Mouse (Mus musculus) intestine, embryonic 15.5 days (tissue): ENCODE measurements around the gene Asah2. TPM values are rescaled to one million over a fixed set of nuclear protein-coding genes. Genes with fewer than 3 reads are reported as not detected.
A peak's percentile ranks its signal among the peaks of the same experiment; 100 is the strongest.
"Not testable (repeated sequence)": the region's sequence is repeated elsewhere in the genome, so short reads cannot be mapped to it uniquely, and the experiment has no call there.

ENCODE experiments used
- ATAC-seq: fragments of 200-750 bp; cut with Nextera tagmentation; 2 replicates; pipeline ENCODE4 v1.8.0; 2017; ENCODE audit warnings: moderate TSS enrichment, moderate library complexity
- H3K27ac ChIP-seq: fragments of 300-500 bp; sonication (generic); 2 replicates; pipeline ENCODE4 v1.5.1; 2015; ENCODE audit warnings: mild to moderate bottlenecking, inconsistent platforms
- H3K27me3 ChIP-seq: fragments of 300-500 bp; sonication (generic); replicated peaks from 2 replicates; pipeline ENCODE4 v1.6.1; 2015; ENCODE audit warnings: inconsistent platforms
- H3K36me3 ChIP-seq: fragments of 300-500 bp; sonication (generic); 2 replicates; pipeline ENCODE4 v1.6.1; 2015; ENCODE audit warnings: inconsistent platforms
- H3K4me1 ChIP-seq: fragments of 300-500 bp; sonication (generic); replicated peaks from 2 replicates; pipeline ENCODE4 v1.6.1; 2015; ENCODE audit warnings: inconsistent platforms
- H3K4me2 ChIP-seq: fragments of 300-500 bp; sonication (generic); replicated peaks from 2 replicates; pipeline ENCODE4 v1.6.1; 2015; ENCODE audit warnings: mild to moderate bottlenecking, inconsistent platforms
- H3K4me3 ChIP-seq: fragments of 300-500 bp; sonication (generic); replicated peaks from 2 replicates; pipeline ENCODE4 v1.5.1; 2015; ENCODE audit warnings: inconsistent platforms
- H3K9ac ChIP-seq: fragments of 300-500 bp; sonication (generic); 2 replicates; pipeline ENCODE4 v1.6.1; 2015; ENCODE audit warnings: inconsistent platforms
- H3K9me3 ChIP-seq: fragments of 300-500 bp; sonication (generic); 2 replicates; pipeline ENCODE4 v1.6.1; 2016; ENCODE audit warnings: inconsistent platforms
- WGBS: fragments of 180-500 bp; shearing (Covaris S2); methylation state at CpG from one replicate; pipeline ENCODE4 v1.1.7; 2015; 5-methylcytosine and 5-hydroxymethylcytosine counted together
- polyA plus RNA-seq: library from polyadenylated mRNA; unstranded; fragments of >200 nt; fragmentation: Nextera tagmentation; extraction: Ambion mirVana; gene quantifications from 2 replicates; pipeline ENCODE4 v1.2.1, GENCODE M21; 2015

The Asah2 gene
- 2.8 and 3.4 TPM in 2 replicates for polyA plus RNA-seq

GRCm38 (mm10) chr19:32107771-32108306, at the start of gene Asah2:
Asah2 (minus strand) TSS chr19:32108211.
- Histone ChIP-seq H3K9ac (peak within 1 kb of the TSS; percentile 91), H3K4me3 (peak within 1 kb of the TSS; percentile 71), H3K4me1 (peaks cover 4% of the 10 kb centered on the region; the same call in 1 of the 2 replicates), H3K9me3 (no peaks in the 10 kb centered on the region), H3K27ac (peak within 1 kb of the TSS; percentile 99), H3K27me3 (no peaks in the 10 kb centered on the region), H3K4me2 (peak within 1 kb of the TSS; percentile 63), H3K36me3 (no peaks in the 10 kb centered on the region)
- under 1% methylated on average over 26 of the region's 28 CpGs for WGBS
- ATAC-seq: peak; percentile 97

GRCm38 (mm10) chr19:32157045-32157444, 49.0 kb upstream of the Asah2 start:
- H3K36me3 ChIP-seq: no peaks in the 10 kb centered on the region
- H3K4me1 ChIP-seq: no peaks in the 10 kb centered on the region
- no peak overlapping the region for H3K27ac ChIP-seq
- no peaks in the 10 kb centered on the region for H3K27me3 ChIP-seq
- H3K9me3 ChIP-seq: no peaks in the 10 kb centered on the region
- no peak overlapping the region for H3K9ac ChIP-seq
- no peak overlapping the region for H3K4me2 ChIP-seq
- no peak overlapping the region for H3K4me3 ChIP-seq
- peak; percentile 91 for ATAC-seq
- WGBS: 81% methylated on average over 6 of the region's 6 CpGs

GRCm38 (mm10) chr19:32152529-32152928, 44.5 kb upstream of the Asah2 start:
- 73% methylated on average over 6 of the region's 6 CpGs for WGBS
- H3K4me1 ChIP-seq: no peaks in the 10 kb centered on the region
- H3K9me3 ChIP-seq: no peaks in the 10 kb centered on the region
- H3K27ac ChIP-seq: no peak overlapping the region
- H3K4me2 ChIP-seq: no peak overlapping the region
- no peak overlapping the region for H3K9ac ChIP-seq
- no peak overlapping the region for H3K4me3 ChIP-seq
- H3K36me3 ChIP-seq: no peaks in the 10 kb centered on the region
- ATAC-seq: no peak
- no peaks in the 10 kb centered on the region for H3K27me3 ChIP-seq

GRCm38 (mm10) chr19:32148710-32149109, 40.7 kb upstream of the Asah2 start:
- Histone ChIP-seq H3K9ac (no peak overlapping the region), H3K4me3 (no peak overlapping the region), H3K4me1 (no peaks in the 10 kb centered on the region), H3K27me3 (no peaks in the 10 kb centered on the region), H3K4me2 (no peak overlapping the region), H3K27ac (no peak overlapping the region), H3K9me3 (no peaks in the 10 kb centered on the region), H3K36me3 (no peaks in the 10 kb centered on the region)
- ATAC-seq: no peak
- WGBS: 69% methylated on average over 5 of the region's 5 CpGs

GRCm38 (mm10) chr19:32142383-32142782, 34.4 kb upstream of the Asah2 start:
- Histone ChIP-seq H3K36me3 (no peaks in the 10 kb centered on the region), H3K9ac (no peak overlapping the region), H3K27ac (no peak overlapping the region), H3K9me3 (no peaks in the 10 kb centered on the region), H3K4me3 (no peak overlapping the region), H3K4me2 (no peak overlapping the region), H3K27me3 (no peaks in the 10 kb centered on the region), H3K4me1 (no peaks in the 10 kb centered on the region)
- WGBS: 86% methylated on average over 6 of the region's 6 CpGs
- ATAC-seq: no peak

GRCm38 (mm10) chr19:32138361-32139088, 30.5 kb upstream of the Asah2 start:
- Histone ChIP-seq H3K9me3 (no peaks in the 10 kb centered on the region), H3K4me3 (no peak overlapping the region), H3K4me1 (0 out of 2 replicates have a peak, but pooled peaks cover 3% of the 10 kb centered on the region), H3K4me2 (no peak overlapping the region), H3K36me3 (no peaks in the 10 kb centered on the region), H3K27me3 (no peaks in the 10 kb centered on the region), H3K27ac (no peak overlapping the region), H3K9ac (no peak overlapping the region)
- peak; percentile 46; the same call in 1 of the 2 replicates for ATAC-seq
- 75% methylated on average over 14 of the region's 14 CpGs for WGBS

GRCm38 (mm10) chr19:32137904-32138303, 29.9 kb upstream of the Asah2 start:
- Histone ChIP-seq H3K36me3 (no peaks in the 10 kb centered on the region), H3K4me3 (no peak overlapping the region), H3K9me3 (no peaks in the 10 kb centered on the region), H3K4me1 (0 out of 2 replicates have a peak, but pooled peaks cover 3% of the 10 kb centered on the region), H3K27me3 (no peaks in the 10 kb centered on the region), H3K9ac (no peak overlapping the region), H3K27ac (no peak overlapping the region), H3K4me2 (no peak overlapping the region)
- 85% methylated on average over 5 of the region's 5 CpGs for WGBS
- ATAC-seq: no peak

GRCm38 (mm10) chr19:32136888-32137625, 29.0 kb upstream of the Asah2 start:
- 35% methylated on average over 4 of the region's 4 CpGs for WGBS
- H3K27me3 ChIP-seq: no peaks in the 10 kb centered on the region
- H3K36me3 ChIP-seq: no peaks in the 10 kb centered on the region
- H3K4me2 ChIP-seq: no peak overlapping the region
- no peak overlapping the region for H3K27ac ChIP-seq
- H3K4me1 ChIP-seq: 0 out of 2 replicates have a peak, but pooled peaks cover 3% of the 10 kb centered on the region
- H3K9me3 ChIP-seq: no peaks in the 10 kb centered on the region
- no peak overlapping the region for H3K4me3 ChIP-seq
- ATAC-seq: peak; percentile 84
- H3K9ac ChIP-seq: no peak overlapping the region

GRCm38 (mm10) chr19:32131707-32132488, 23.9 kb upstream of the Asah2 start:
- not testable (repeated sequence) for H3K36me3 ChIP-seq, ATAC-seq, H3K27ac ChIP-seq

GRCm38 (mm10) chr19:32129281-32129680, 21.3 kb upstream of the Asah2 start:
- 76% methylated on average over 8 of the region's 8 CpGs for WGBS
- Histone ChIP-seq H3K9ac (no peak overlapping the region), H3K9me3 (no peaks in the 10 kb centered on the region), H3K36me3 (no peaks in the 10 kb centered on the region), H3K4me1 (no peaks in the 10 kb centered on the region), H3K27ac (no peak overlapping the region), H3K4me2 (no peak overlapping the region), H3K27me3 (no peaks in the 10 kb centered on the region), H3K4me3 (no peak overlapping the region)
- ATAC-seq: peak; percentile 81

More at GRCm38 (mm10) chr19:32131707-32132488, 23.9 kb upstream of the Asah2 start:
- WGBS: 90% methylated on average over 14 of the region's 17 CpGs
- H3K9me3 ChIP-seq, H3K4me1 ChIP-seq, H3K27me3 ChIP-seq, H3K9ac ChIP-seq, H3K4me3 ChIP-seq, H3K4me2 ChIP-seq: not testable (repeated sequence)

GRCm38 (mm10) chr19:32127180-32127850, 19.3 kb upstream of the Asah2 start:
- 66% methylated on average over 10 of the region's 10 CpGs for WGBS
- Histone ChIP-seq H3K27ac (no peak overlapping the region), H3K36me3 (peaks cover 4% of the 10 kb centered on the region; the same call in 1 of the 2 replicates), H3K4me2 (no peak overlapping the region), H3K9ac (no peak overlapping the region), H3K9me3 (no peaks in the 10 kb centered on the region), H3K4me1 (no peaks in the 10 kb centered on the region), H3K4me3 (no peak overlapping the region), H3K27me3 (no peaks in the 10 kb centered on the region)
- peak; percentile 64; the same call in 1 of the 2 replicates for ATAC-seq
